Mouse (Mus musculus) erythroblast, embryonic 14.5 days (primary cell): ENCODE data around the gene Zfhx2.

ENCODE experiments used
- GATA1 ChIP-seq: IDR thresholded peaks from 2 replicates; pipeline ENCODE4 v1.6.1; 2012; ENCODE audit warnings: low read length, inconsistent platforms, mixed read lengths
- TAL1 ChIP-seq: IDR thresholded peaks from 3 replicates; pipeline ENCODE4 v1.6.1; 2012; ENCODE audit warnings: low read length, inconsistent platforms, mixed read lengths

- TF ChIP-seq TAL1, result no peak
- no peak for TF ChIP-seq GATA1
Observed at GRCm38 (mm10) chr14:55029034-55029698, 63.0 kb downstream of the Zfhx2 start.
